Mouse (Mus musculus): Measurements from ENCODE around the gene Bmp10. TPM values are rescaled to one million over a fixed set of nuclear protein-coding genes. Genes with fewer than 3 reads are reported as not detected.

Bmp10 gene
- total and polyA plus RNA-seq, 2 experiments from 2014 or later: not detected

DNA sequence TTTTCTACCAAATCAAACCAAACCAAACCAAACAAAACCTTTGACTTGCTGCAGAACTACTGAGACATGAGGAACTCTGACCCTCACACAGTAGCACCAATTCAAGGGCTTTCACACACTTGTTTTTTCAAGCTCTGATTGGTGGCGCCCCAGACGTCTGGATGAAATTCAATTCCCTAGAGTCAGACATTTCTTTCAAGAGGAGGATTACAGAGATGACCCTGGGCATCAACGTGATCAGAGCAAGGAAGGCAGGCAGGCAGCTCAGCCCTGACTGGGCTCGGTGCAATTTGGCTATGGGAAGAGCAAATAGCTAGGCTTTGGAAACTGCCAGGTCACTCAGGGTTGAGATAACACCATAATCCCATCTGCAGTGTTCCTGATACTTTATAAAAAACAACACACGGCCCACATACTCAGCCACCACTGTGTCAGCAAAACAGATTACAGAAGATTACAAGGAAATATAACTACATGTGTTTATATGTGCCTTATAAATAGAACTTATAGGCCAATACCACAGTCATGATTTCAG, 39.3 kb upstream of the Bmp10 start:
- no peak overlapping the region for H3K27ac ChIP-seq (ENCODE audit: low read depth, low read length)
- no peak overlapping the region for H3K4me2 ChIP-seq (ENCODE audit: low read depth, low read length, poor library complexity, severe bottlenecking)
- H3K4me3 ChIP-seq (ENCODE audit: low read depth, low read length): no peak overlapping the region
- no peak for ATAC-seq (ENCODE audit: low FRiP score)
- no peak for DNase-seq (ENCODE audit: low spot score)
- H3K4me1 ChIP-seq (ENCODE audit: insufficient read depth, low read length): no peaks in the 10 kb centered on the region
- H3K9ac ChIP-seq (replicated peaks; ENCODE audit: low read length, poor library complexity, severe bottlenecking): no peak overlapping the region
- H3K27me3 ChIP-seq (ENCODE audit: insufficient read depth, low read length): no peaks in the 10 kb centered on the region
- no peak for TF ChIP-seq CTCF (IDR thresholded peaks at IDR 0.05)
- WGBS: 28% methylated on average over 5 of the region's 5 CpGs
- no peaks in the 10 kb centered on the region for H3K36me3 ChIP-seq (ENCODE audit: insufficient read depth, low read length)
- no peaks in the 10 kb centered on the region for H3K9me3 ChIP-seq (ENCODE audit: low read length)

GRCm38 (mm10) chr6:87393466-87394205, 35.2 kb upstream of the Bmp10 start:
- no peak for TF ChIP-seq CTCF (IDR thresholded peaks at IDR 0.05)
- Histone ChIP-seq H3K9ac (replicated peaks; ENCODE audit: low read length, poor library complexity, severe bottlenecking) (no peak overlapping the region), H3K27ac (ENCODE audit: low read depth, low read length) (no peak overlapping the region), H3K4me2 (ENCODE audit: low read depth, low read length, poor library complexity, severe bottlenecking) (no peak overlapping the region), H3K9me3 (ENCODE audit: low read length) (no peaks in the 10 kb centered on the region), H3K36me3 (ENCODE audit: insufficient read depth, low read length) (no peaks in the 10 kb centered on the region), H3K4me3 (ENCODE audit: low read depth, low read length) (no peak overlapping the region), H3K4me1 (ENCODE audit: insufficient read depth, low read length) (no peaks in the 10 kb centered on the region), H3K27me3 (ENCODE audit: insufficient read depth, low read length) (no peaks in the 10 kb centered on the region)
- WGBS: 79% methylated on average over 8 of the region's 8 CpGs
- no peak for ATAC-seq (ENCODE audit: low FRiP score)
- no peak for DNase-seq (ENCODE audit: low spot score)

- H3K27me3 ChIP-seq (ENCODE audit: insufficient read depth, low read length): no peaks in the 10 kb centered on the region
Measured at GRCm38 (mm10) chr6:87394783-87395182, 34.0 kb upstream of the Bmp10 start.

DNA sequence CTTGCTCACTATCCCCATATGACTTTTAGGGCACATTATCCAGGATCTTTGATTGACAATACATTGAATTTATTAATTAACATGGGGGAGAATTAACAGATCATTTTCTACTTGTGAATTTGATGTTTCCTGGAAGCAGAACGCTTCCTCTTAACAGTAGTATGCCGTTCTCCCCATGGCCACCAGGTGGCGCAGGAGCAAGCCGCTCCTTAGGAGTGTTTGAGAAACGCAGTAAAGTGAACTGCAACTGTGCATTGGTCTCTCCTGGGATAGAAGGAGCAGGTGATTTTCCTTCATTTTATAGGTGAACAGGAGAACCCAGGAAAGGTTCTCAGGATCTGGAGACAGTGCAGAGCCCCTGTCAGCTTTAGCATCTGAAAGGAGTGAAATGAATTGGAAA, 29.7 kb upstream of the Bmp10 start:
- no peaks in the 10 kb centered on the region for H3K36me3 ChIP-seq (ENCODE audit: insufficient read depth, low read length)
- H3K9me3 ChIP-seq (ENCODE audit: low read length): no peaks in the 10 kb centered on the region
- no peaks in the 10 kb centered on the region for H3K4me1 ChIP-seq (ENCODE audit: insufficient read depth, low read length)
- H3K9ac ChIP-seq (replicated peaks; ENCODE audit: low read length, poor library complexity, severe bottlenecking): no peak overlapping the region
- H3K27me3 ChIP-seq (ENCODE audit: insufficient read depth, low read length): no peaks in the 10 kb centered on the region
- H3K4me2 ChIP-seq (ENCODE audit: low read depth, low read length, poor library complexity, severe bottlenecking): no peak overlapping the region
- H3K27ac ChIP-seq (ENCODE audit: low read depth, low read length): no peak overlapping the region
- WGBS: 1% methylated on average over 5 of the region's 5 CpGs
- TF ChIP-seq CTCF (IDR thresholded peaks at IDR 0.05): peak; percentile 99
- DNase-seq (ENCODE audit: low spot score): peak; percentile 79
- no peak for ATAC-seq (ENCODE audit: low FRiP score)
- H3K4me3 ChIP-seq (ENCODE audit: low read depth, low read length): no peak overlapping the region

More at GRCm38 (mm10) chr6:87394783-87395182, 34.0 kb upstream of the Bmp10 start:
- ATAC-seq (ENCODE audit: low FRiP score): no peak
- Histone ChIP-seq H3K4me1 (ENCODE audit: insufficient read depth, low read length) (no peaks in the 10 kb centered on the region), H3K4me3 (ENCODE audit: low read depth, low read length) (no peak overlapping the region), H3K4me2 (ENCODE audit: low read depth, low read length, poor library complexity, severe bottlenecking) (no peak overlapping the region), H3K27ac (ENCODE audit: low read depth, low read length) (no peak overlapping the region), H3K9me3 (ENCODE audit: low read length) (no peaks in the 10 kb centered on the region), H3K9ac (replicated peaks; ENCODE audit: low read length, poor library complexity, severe bottlenecking) (no peak overlapping the region), H3K36me3 (ENCODE audit: insufficient read depth, low read length) (no peaks in the 10 kb centered on the region)
- DNase-seq (ENCODE audit: low spot score): no peak
- no peak for TF ChIP-seq CTCF (IDR thresholded peaks at IDR 0.05)
- WGBS: 85% methylated on average over 9 of the region's 9 CpGs

GRCm38 (mm10) chr6:87399886-87400566, 28.8 kb upstream of the Bmp10 start:
- Histone ChIP-seq H3K4me3 (ENCODE audit: low read depth, low read length) (no peak overlapping the region), H3K27me3 (ENCODE audit: insufficient read depth, low read length) (no peaks in the 10 kb centered on the region), H3K36me3 (ENCODE audit: insufficient read depth, low read length) (no peaks in the 10 kb centered on the region), H3K4me2 (ENCODE audit: low read depth, low read length, poor library complexity, severe bottlenecking) (no peak overlapping the region), H3K4me1 (ENCODE audit: insufficient read depth, low read length) (no peaks in the 10 kb centered on the region), H3K9me3 (ENCODE audit: low read length) (no peaks in the 10 kb centered on the region), H3K9ac (replicated peaks; ENCODE audit: low read length, poor library complexity, severe bottlenecking) (no peak overlapping the region), H3K27ac (ENCODE audit: low read depth, low read length) (no peak overlapping the region)
- ATAC-seq (ENCODE audit: low FRiP score) (no peak), DNase-seq (ENCODE audit: low spot score) (no peak)
- TF ChIP-seq CTCF (IDR thresholded peaks at IDR 0.05): no peak
- 59% methylated on average over 4 of the region's 4 CpGs for WGBS

GRCm38 (mm10) chr6:87401456-87401855, 27.3 kb upstream of the Bmp10 start:
- no peaks in the 10 kb centered on the region for H3K27me3 ChIP-seq (ENCODE audit: insufficient read depth, low read length)
- H3K27ac ChIP-seq (ENCODE audit: low read depth, low read length): no peak overlapping the region
- H3K36me3 ChIP-seq (ENCODE audit: insufficient read depth, low read length): no peaks in the 10 kb centered on the region
- TF ChIP-seq CTCF (IDR thresholded peaks at IDR 0.05): no peak
- H3K4me1 ChIP-seq (ENCODE audit: insufficient read depth, low read length): no peaks in the 10 kb centered on the region
- no peak overlapping the region for H3K4me3 ChIP-seq (ENCODE audit: low read depth, low read length)
- H3K9me3 ChIP-seq (ENCODE audit: low read length): no peaks in the 10 kb centered on the region
- H3K4me2 ChIP-seq (ENCODE audit: low read depth, low read length, poor library complexity, severe bottlenecking): no peak overlapping the region
- ATAC-seq (ENCODE audit: low FRiP score) (no peak), DNase-seq (ENCODE audit: low spot score) (no peak)
- H3K9ac ChIP-seq (replicated peaks; ENCODE audit: low read length, poor library complexity, severe bottlenecking): no peak overlapping the region
- WGBS: 73% methylated on average over 6 of the region's 6 CpGs
